Mouse (Mus musculus) stomach, embryonic 14.5 days (tissue): Measurements from ENCODE around the gene Trmt1l. TPM values are rescaled to one million over a fixed set of nuclear protein-coding genes. Genes with fewer than 3 reads are reported as not detected.
"Not testable (repeated sequence)": the region's sequence is repeated elsewhere in the genome, so short reads cannot be mapped to it uniquely, and the experiment has no call there.

Source experiments
- ATAC-seq: fragments of 200-750 bp; cut with Nextera tagmentation; 2 replicates; pipeline ENCODE4 v1.8.0; 2017; ENCODE audit warnings: low read depth, moderate TSS enrichment; ENCODE audit not compliant: insufficient number of reproducible peaks, insufficient read depth, low FRiP score
- H3K27ac ChIP-seq: fragments of 300-500 bp; sonication (generic); 2 replicates; pipeline ENCODE4 v1.5.1; 2014; ENCODE audit warnings: mild to moderate bottlenecking, low read length, moderate library complexity, mixed read lengths
- H3K27me3 ChIP-seq: fragments of 300-500 bp; sonication (generic); 2 replicates; pipeline ENCODE4 v1.6.1; 2014; ENCODE audit warnings: low read length, control low read depth, mixed read lengths; ENCODE audit not compliant: control insufficient read depth, insufficient read depth
- H3K36me3 ChIP-seq: fragments of 300-500 bp; sonication (generic); 2 replicates; pipeline ENCODE4 v1.6.1; 2014; ENCODE audit warnings: mild to moderate bottlenecking, control low read depth, low read length, moderate library complexity, mixed read lengths; ENCODE audit not compliant: control insufficient read depth, insufficient read depth
- H3K4me1 ChIP-seq: fragments of 300-500 bp; sonication (generic); 2 replicates; pipeline ENCODE4 v1.6.1; 2014; ENCODE audit warnings: low read length, control low read depth, mixed read lengths; ENCODE audit not compliant: control insufficient read depth, insufficient read depth
- H3K4me2 ChIP-seq: fragments of 300-500 bp; sonication (generic); replicated peaks from 2 replicates; pipeline ENCODE4 v1.6.1; 2014; ENCODE audit warnings: low read depth, low read length, control low read depth
- H3K4me3 ChIP-seq: fragments of 300-500 bp; sonication (generic); 2 replicates; pipeline ENCODE4 v1.5.1; 2014; ENCODE audit warnings: low read depth, low read length, control low read depth
- H3K9ac ChIP-seq: fragments of 300-500 bp; sonication (generic); replicated peaks from 2 replicates; pipeline ENCODE4 v1.6.1; 2014; ENCODE audit warnings: low read depth, mild to moderate bottlenecking, control low read depth, low read length, moderate library complexity, mixed read lengths
- H3K9me3 ChIP-seq: fragments of 300-500 bp; sonication (generic); 2 replicates; pipeline ENCODE4 v1.6.1; 2016; ENCODE audit warnings: low read depth, low read length, control low read depth; ENCODE audit not compliant: control insufficient read depth
- WGBS: fragments of 180-500 bp; shearing (Covaris S2); extraction: QIAGEN DNeasy Blood & Tissue Kit; methylation state at CpG from one replicate; pipeline ENCODE4 v1.1.7; 2014; 5-methylcytosine and 5-hydroxymethylcytosine counted together
- polyA plus RNA-seq: library from polyadenylated mRNA; unstranded; fragments of >200 nt; fragmentation: Nextera tagmentation; extraction: Ambion mirVana; gene quantifications from 2 replicates; pipeline ENCODE4 v1.2.1, GENCODE M21; 2014

Gene Trmt1l
- polyA plus RNA-seq, 1 experiment from 2014 or later: 44.7 TPM

DNA sequence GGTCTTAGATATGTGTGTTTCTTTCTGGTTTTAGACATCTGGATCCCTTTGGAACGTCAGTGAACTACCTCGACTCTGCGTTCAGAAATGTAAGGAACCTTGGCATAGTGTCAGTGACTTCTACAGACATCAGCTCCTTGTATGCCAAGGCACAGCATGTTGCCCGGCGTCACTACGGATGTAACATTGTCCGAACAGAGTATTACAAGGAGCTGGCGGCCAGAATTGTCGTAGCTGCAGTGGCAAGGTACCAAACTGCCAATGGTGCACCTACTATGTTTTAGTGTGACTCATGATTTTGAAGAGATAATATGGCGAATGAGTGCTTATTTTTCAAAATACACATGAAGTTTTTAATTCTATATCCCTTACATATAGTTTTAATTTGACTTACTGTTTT is 21.5 kb downstream of the Trmt1l start:
- no peaks in the 10 kb centered on the region for H3K27me3 ChIP-seq
- H3K4me3 ChIP-seq: no peak overlapping the region
- H3K27ac ChIP-seq: no peak overlapping the region
- no peak overlapping the region for H3K4me2 ChIP-seq
- 96% methylated on average over 10 of the region's 10 CpGs for WGBS
- no peak for ATAC-seq
- H3K4me1 ChIP-seq: no peaks in the 10 kb centered on the region
- no peak overlapping the region for H3K9ac ChIP-seq
- H3K9me3 ChIP-seq: no peaks in the 10 kb centered on the region
- peaks cover 54% of the 10 kb centered on the region for H3K36me3 ChIP-seq

DNA sequence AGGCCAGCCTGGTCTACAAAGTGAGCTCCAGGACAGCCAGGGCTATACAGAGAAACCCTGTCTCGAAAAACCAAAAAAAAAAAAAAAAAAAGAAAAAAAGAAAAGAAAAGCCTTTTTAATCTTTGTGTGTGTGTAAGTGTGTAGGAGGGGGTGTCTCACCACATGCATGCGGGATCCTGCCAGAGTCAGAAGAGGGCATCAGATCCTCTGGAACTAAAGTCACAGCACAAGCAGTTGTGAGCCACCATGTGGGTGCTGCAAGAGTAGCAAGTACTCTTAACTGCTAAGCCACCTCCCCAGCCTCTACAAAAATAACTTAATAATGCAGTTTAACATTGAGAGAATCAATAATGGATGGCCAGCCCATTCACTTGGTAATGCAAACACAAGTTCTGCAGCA is 22.5 kb downstream of the Trmt1l start:
- no peaks in the 10 kb centered on the region for H3K9me3 ChIP-seq
- 92% methylated on average over 1 of the region's 2 CpGs for WGBS
- H3K27me3 ChIP-seq: no peaks in the 10 kb centered on the region
- H3K4me1 ChIP-seq: no peaks in the 10 kb centered on the region
- no peak overlapping the region for H3K27ac ChIP-seq
- peaks cover 47% of the 10 kb centered on the region for H3K36me3 ChIP-seq
- ATAC-seq: no peak
- no peak overlapping the region for H3K9ac ChIP-seq
- no peak overlapping the region for H3K4me2 ChIP-seq
- H3K4me3 ChIP-seq: no peak overlapping the region

DNA sequence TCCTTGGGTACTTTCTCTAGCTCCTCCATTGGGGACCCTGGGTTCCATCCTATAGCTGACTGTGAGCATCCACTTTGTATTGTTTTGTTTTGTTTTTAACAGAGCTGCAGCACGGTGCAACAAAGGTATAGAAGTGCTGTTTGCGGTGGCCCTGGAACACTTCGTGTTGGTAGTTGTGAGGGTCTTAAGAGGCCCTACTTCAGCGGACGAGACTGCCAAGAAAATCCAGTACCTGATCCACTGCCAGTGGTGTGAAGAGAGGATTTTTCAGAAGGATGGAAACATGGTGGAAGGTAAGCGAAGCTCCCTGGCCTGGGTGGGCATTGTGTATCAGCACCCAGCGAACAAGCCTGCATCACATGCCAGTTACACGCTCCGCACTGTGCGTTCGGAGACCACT is 23.6 kb downstream of the Trmt1l start:
- Histone ChIP-seq H3K4me1 (no peaks in the 10 kb centered on the region), H3K9ac (no peak overlapping the region), H3K27ac (no peak overlapping the region), H3K36me3 (peaks cover 41% of the 10 kb centered on the region), H3K4me3 (no peak overlapping the region), H3K27me3 (no peaks in the 10 kb centered on the region), H3K4me2 (no peak overlapping the region), H3K9me3 (no peaks in the 10 kb centered on the region)
- 97% methylated on average over 11 of the region's 11 CpGs for WGBS
- ATAC-seq: no peak

DNA sequence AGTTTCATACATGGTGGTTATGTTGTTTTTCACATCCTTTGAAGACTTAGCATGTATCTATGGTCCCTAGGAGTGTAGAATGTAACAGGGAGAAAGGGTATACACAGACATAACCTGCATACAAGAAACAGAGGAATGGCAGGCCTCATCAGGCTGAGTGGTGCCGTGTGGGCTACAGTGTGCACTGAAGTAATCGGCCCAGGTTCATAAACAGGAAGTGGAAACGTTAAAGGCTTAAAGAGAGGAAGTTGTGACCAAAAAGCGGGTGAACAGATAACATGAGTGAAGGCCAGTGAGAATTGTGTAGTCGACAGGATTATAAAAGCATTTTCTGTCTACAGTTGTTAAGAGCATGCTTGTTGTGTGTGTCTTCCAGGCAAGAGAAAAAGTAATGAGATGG is 28.7 kb downstream of the Trmt1l start:
- Histone ChIP-seq H3K27me3 (no peaks in the 10 kb centered on the region), H3K9me3 (no peaks in the 10 kb centered on the region), H3K9ac (no peak overlapping the region), H3K36me3 (peaks cover 35% of the 10 kb centered on the region), H3K4me2 (no peak overlapping the region), H3K27ac (no peak overlapping the region), H3K4me1 (no peaks in the 10 kb centered on the region), H3K4me3 (no peak overlapping the region)
- ATAC-seq: no peak
- WGBS: 73% methylated on average over 5 of the region's 5 CpGs

DNA sequence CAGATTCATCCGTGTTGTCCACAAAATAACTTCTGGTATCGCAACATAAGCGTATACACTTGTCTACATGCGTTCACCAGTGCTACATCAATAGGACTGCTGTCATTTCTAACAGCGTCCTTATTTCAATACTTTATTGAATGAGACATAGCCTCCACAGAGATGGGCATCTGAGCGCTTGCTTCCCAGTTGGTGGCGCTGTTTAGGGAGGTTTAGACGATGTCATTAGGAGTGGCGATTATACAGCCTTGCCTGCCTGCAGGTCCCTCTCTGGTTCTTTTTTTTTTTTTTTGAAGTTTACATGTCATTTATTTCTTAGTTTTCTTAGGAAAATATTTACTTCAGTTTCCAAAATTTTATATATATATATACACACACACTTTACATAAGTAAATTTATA is 32.9 kb downstream of the Trmt1l start:
- H3K27me3 ChIP-seq: no peaks in the 10 kb centered on the region
- H3K9ac ChIP-seq: no peak overlapping the region
- ATAC-seq: no peak
- no peak overlapping the region for H3K4me3 ChIP-seq
- 83% methylated on average over 9 of the region's 9 CpGs for WGBS
- no peaks in the 10 kb centered on the region for H3K4me1 ChIP-seq
- H3K27ac ChIP-seq: no peak overlapping the region
- peaks cover 23% of the 10 kb centered on the region for H3K36me3 ChIP-seq
- no peaks in the 10 kb centered on the region for H3K9me3 ChIP-seq
- no peak overlapping the region for H3K4me2 ChIP-seq

DNA sequence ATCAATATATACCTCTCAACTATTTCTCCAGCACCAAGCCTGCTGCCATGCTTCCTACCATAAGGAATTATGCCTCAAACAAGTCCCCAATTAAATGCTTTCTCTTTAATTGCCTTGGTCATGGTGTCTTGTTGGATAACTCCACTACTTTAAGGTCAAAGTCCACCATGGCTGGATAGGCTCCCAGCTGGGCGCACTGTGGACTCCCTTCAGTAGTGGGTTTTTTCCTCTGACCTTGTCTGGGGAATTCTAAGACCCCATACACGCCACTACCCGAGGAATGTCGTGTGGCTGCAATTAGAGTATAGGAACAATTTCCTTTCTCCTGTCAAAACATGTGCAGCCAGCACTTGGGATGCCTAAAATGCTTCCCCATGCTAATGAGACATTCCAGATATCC is 36.6 kb downstream of the Trmt1l start:
- Histone ChIP-seq H3K4me1 (no peaks in the 10 kb centered on the region), H3K27ac (no peak overlapping the region), H3K27me3 (no peaks in the 10 kb centered on the region), H3K4me2 (no peak overlapping the region), H3K4me3 (no peak overlapping the region), H3K36me3 (peaks cover 17% of the 10 kb centered on the region), H3K9me3 (no peaks in the 10 kb centered on the region), H3K9ac (no peak overlapping the region)
- no peak for ATAC-seq
- 71% methylated on average over 4 of the region's 4 CpGs for WGBS

DNA sequence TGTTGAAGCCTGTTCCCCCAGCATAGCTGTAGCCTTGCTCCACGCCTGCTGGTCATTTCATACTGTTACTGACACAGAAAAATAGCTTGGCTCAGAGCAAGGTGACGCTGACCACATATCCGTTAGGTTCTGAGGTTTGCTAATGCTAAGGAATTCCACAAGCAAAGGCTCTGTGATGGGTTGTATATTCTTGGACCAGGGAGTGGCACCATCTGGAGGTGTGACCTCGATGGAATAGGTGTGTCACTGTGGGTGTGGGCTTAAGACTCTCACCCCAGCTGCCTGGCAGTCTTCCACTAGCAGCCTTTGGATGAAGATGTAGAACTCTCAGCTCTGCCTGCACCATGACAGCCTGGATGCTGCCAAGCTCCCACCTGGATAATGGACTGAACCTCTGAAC is 38.2 kb downstream of the Trmt1l start:
- Histone ChIP-seq H3K4me2 (no peak overlapping the region), H3K36me3 (peaks cover 27% of the 10 kb centered on the region), H3K4me3 (no peak overlapping the region), H3K27ac (no peak overlapping the region), H3K27me3 (no peaks in the 10 kb centered on the region), H3K9ac (no peak overlapping the region), H3K4me1 (no peaks in the 10 kb centered on the region), H3K9me3 (no peaks in the 10 kb centered on the region)
- no peak for ATAC-seq
- WGBS: 80% methylated on average over 4 of the region's 4 CpGs

DNA sequence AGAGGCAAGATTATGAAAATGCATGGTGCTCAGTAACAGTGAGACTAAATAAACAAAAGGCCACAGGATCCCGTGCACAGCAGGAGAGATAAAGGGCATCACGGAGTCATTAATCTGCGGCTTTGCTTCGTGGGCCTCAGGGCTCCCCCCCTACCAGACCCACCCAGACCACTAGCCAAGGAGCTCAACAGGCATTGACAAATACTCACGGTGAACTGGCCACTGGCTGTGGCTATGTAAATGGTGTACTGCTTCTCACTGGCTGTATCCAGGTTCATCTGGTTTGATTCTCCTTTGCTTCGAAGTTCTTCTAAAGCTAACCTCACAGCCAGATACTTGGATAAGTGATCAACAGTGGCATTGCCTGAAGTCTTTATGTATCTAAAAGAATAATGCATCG is 43.1 kb downstream of the Trmt1l start:
- Histone ChIP-seq H3K27me3 (no peaks in the 10 kb centered on the region), H3K4me2 (no peak overlapping the region), H3K36me3 (peaks cover 65% of the 10 kb centered on the region), H3K27ac (no peak overlapping the region), H3K9ac (no peak overlapping the region), H3K9me3 (no peaks in the 10 kb centered on the region), H3K4me1 (no peaks in the 10 kb centered on the region), H3K4me3 (no peak overlapping the region)
- ATAC-seq: no peak
- WGBS: 53% methylated on average over 7 of the region's 7 CpGs

DNA sequence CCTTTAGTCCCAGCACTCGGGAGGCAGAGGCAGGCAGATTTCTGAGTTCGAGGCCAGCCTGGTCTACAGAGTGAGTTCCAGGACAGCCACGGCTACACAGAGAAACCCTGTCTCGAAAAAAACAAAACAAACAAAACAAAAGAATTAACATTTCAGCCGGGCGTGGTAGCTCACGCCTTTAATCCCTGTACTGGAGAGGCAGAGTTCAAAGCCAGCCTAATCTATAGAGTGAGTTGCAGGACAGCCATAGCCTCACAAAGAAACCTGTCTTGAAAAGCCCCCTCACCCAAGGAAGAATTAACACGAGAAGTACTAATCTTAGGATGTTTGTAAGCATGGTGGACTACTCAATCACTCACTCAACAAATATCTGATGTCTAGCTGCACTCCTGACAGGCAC is 44.0 kb downstream of the Trmt1l start:
- not testable (repeated sequence) for H3K27ac ChIP-seq, H3K27me3 ChIP-seq, ATAC-seq, H3K4me1 ChIP-seq, H3K9ac ChIP-seq, H3K9me3 ChIP-seq, H3K4me3 ChIP-seq, H3K4me2 ChIP-seq
- H3K36me3 ChIP-seq: peaks cover 71% of the 10 kb centered on the region
- 94% methylated on average over 8 of the region's 8 CpGs for WGBS
